12 mouse cellular contexts compared by ENCODE assay signal in the genomic region with DNA sequence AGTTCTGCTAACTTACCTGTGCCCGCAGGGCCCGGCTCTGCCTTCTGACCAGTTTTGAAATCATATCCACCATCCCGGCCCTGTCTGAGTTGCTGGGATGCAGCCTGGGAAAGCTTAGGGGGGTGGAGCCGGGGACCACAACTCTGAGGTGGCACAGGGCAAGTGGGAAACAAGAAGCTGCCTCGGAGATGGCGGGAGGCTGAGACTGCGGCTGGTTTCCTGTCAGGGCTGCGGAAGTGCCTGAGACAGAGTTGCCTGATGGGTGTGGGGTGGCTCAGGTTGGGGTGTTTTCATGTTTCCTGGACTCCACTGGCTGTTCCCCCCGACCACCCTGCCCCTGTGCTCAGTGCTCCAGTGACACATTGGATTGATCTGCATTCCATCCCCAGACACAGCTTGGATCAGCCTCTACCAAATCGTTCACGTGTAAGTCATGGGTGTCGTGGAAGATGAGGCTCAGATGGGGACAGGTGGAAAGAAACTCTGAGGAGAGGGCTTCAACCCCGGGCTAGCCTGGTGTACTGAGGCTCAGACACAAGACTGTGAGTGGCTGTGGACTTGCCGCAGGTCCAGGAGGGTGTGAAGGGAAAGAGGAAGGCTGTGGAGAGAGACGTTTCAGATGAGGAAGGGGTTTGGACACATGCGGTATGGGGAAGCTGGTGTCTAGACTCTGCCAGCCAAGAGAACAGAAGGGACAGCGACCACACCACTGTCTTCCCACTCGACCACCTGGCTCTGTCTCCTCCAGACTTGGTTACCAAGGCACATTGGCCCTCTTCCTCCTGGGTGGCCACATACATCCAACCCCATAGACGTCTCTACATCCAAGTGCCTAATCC. TPM values are rescaled to one million over a fixed set of nuclear protein-coding genes. Genes with fewer than 3 reads are reported as not detected.
DNase-seq lines count a peak whose midpoint lies in the region; ATAC-seq and TF ChIP-seq lines count a peak whose summit lies in the region.
"Had no signal": no experiment of that assay in that cellular context is flagged by ENCODE, and none has a peak within 500 bp of the region (broad histone marks: within the 10 kb centered on the region; RNA-seq: fewer than 3 reads in every experiment).

No protein-coding gene starts in this region.

- 0 out of 2 replicates have a peak, but pooled peaks cover under 1% of the 10 kb centered on the region for H3K36me3 ChIP-seq in heart, embryonic 16.5 days (ENCODE audit: control insufficient read depth, insufficient read depth)
- no peaks in the 10 kb centered on the region for H3K36me3 ChIP-seq in E14TG2a.4 (ENCODE audit: insufficient read depth, low read length)
- no peaks in the 10 kb centered on the region for H3K36me3 ChIP-seq in liver, embryonic 14.5 days (replicated peaks; ENCODE audit: control insufficient read depth, insufficient read depth, low read depth)
- H3K36me3 ChIP-seq in stomach, embryonic 15.5 days, result no peaks in the 10 kb centered on the region
- H3K36me3 ChIP-seq in hindbrain, embryonic 13.5 days, result no peaks in the 10 kb centered on the region

- peak overlapping the region; percentile 20 for H3K4me2 ChIP-seq in heart, embryonic 16.5 days (ENCODE audit: low read depth, low read length)
- H3K4me2 ChIP-seq in liver, embryonic 14.5 days (ENCODE audit: low read depth), result no peak overlapping the region
- H3K4me2 ChIP-seq in stomach, embryonic 15.5 days, result no peak overlapping the region
- H3K4me2 ChIP-seq in hindbrain, embryonic 13.5 days, result no peak overlapping the region
- H3K4me2 ChIP-seq: lung, embryonic 14.5 days had no signal

- 67% methylated on average over 19 of the region's 19 CpGs for WGBS in heart, embryonic 16.5 days
- WGBS in liver, embryonic 14.5 days (ENCODE audit: insufficient replicate concordance), result 24% methylated on average over 19 of the region's 19 CpGs
- 60% methylated on average over 19 of the region's 19 CpGs for WGBS in stomach, embryonic 15.5 days
- 81% methylated on average over 19 of the region's 19 CpGs for WGBS in hindbrain, embryonic 13.5 days

- peak overlapping the region; percentile 28 for H3K9ac ChIP-seq in heart, embryonic 16.5 days (ENCODE audit: low read length)
- H3K9ac ChIP-seq in liver, embryonic 14.5 days (replicated peaks), result no peak overlapping the region
- H3K9ac ChIP-seq in stomach, embryonic 15.5 days, result no peak overlapping the region
- H3K9ac ChIP-seq in hindbrain, embryonic 13.5 days, result no peak overlapping the region
- H3K9ac ChIP-seq: lung, embryonic 14.5 days had no signal

- H3K4me1 ChIP-seq in heart, embryonic 16.5 days (ENCODE audit: control insufficient read depth, insufficient read depth, low read length), result peaks cover 15% of the 10 kb centered on the region
- H3K4me1 ChIP-seq in E14TG2a.4 (replicated peaks; ENCODE audit: low read depth, low read length), result peaks cover 44% of the 10 kb centered on the region
- peaks cover 0 to 8% of the 10 kb centered on the region in 2 experiments; a peak in 3 of 4 replicates for H3K4me1 ChIP-seq in liver, embryonic 14.5 days (replicated peaks; ENCODE audit: control insufficient read depth in 2 of 2, insufficient read depth in 2 of 2, low read length in 1 of 2)
- H3K4me1 ChIP-seq in stomach, embryonic 15.5 days, result peaks cover 29% of the 10 kb centered on the region
- peaks cover 8% of the 10 kb centered on the region; the same call in 1 of the 2 replicates for H3K4me1 ChIP-seq in hindbrain, embryonic 13.5 days (replicated peaks)

- H3K9me3 ChIP-seq in heart, embryonic 16.5 days (replicated peaks; ENCODE audit: control insufficient read depth, low read length), result no peaks in the 10 kb centered on the region
- peaks cover 45% of the 10 kb centered on the region for H3K9me3 ChIP-seq in E14TG2a.4 (ENCODE audit: low read length)
- H3K9me3 ChIP-seq in liver, embryonic 14.5 days (ENCODE audit: control insufficient read depth, low read length), result no peaks in the 10 kb centered on the region; the same call in 1 of the 2 replicates
- H3K9me3 ChIP-seq in stomach, embryonic 15.5 days, result no peaks in the 10 kb centered on the region
- no peaks in the 10 kb centered on the region for H3K9me3 ChIP-seq in hindbrain, embryonic 13.5 days

- ATAC-seq in heart, embryonic 16.5 days (replicated peaks; ENCODE audit: extremely low read depth, insufficient read depth, low FRiP score), result no peak
- ATAC-seq in liver, embryonic 14.5 days (ENCODE audit: insufficient read depth), result peak; percentile 27; the same call in 1 of the 2 replicates
- ATAC-seq in stomach, embryonic 15.5 days (ENCODE audit: insufficient read depth, low FRiP score, low read depth), result no peak
- ATAC-seq in frontal cortex, adult (ENCODE audit: low TSS enrichment), result no peak
- no peak for ATAC-seq in hindbrain, embryonic 13.5 days (ENCODE audit: low FRiP score)

- H3K27me3 ChIP-seq in heart, embryonic 16.5 days (ENCODE audit: control insufficient read depth, insufficient read depth, low read length), result no peaks in the 10 kb centered on the region
- peaks cover 30% of the 10 kb centered on the region for H3K27me3 ChIP-seq in E14TG2a.4 (ENCODE audit: insufficient read depth, low read length)
- no peaks in the 10 kb centered on the region for H3K27me3 ChIP-seq in liver, embryonic 14.5 days (ENCODE audit: control insufficient read depth, insufficient read depth, low read length)
- H3K27me3 ChIP-seq in stomach, embryonic 15.5 days (replicated peaks), result no peaks in the 10 kb centered on the region
- peaks cover 8% of the 10 kb centered on the region; the same call in 1 of the 2 replicates for H3K27me3 ChIP-seq in hindbrain, embryonic 13.5 days

- no peak for TF ChIP-seq EP300 in liver, embryonic 14.5 days (IDR thresholded peaks at IDR 0.05; ENCODE audit: low read depth)

- peak overlapping the region; percentile 36 for H3K4me3 ChIP-seq in heart, embryonic 16.5 days (ENCODE audit: low read length)
- H3K4me3 ChIP-seq in E14TG2a.4 (replicated peaks; ENCODE audit: low read length), result peak overlapping the region; percentile 54
- no peak overlapping the region for H3K4me3 ChIP-seq in liver, embryonic 14.5 days (ENCODE audit: insufficient read depth in 1 of 2, low read depth in 2 of 2, low read length in 2 of 2)
- no peak overlapping the region for H3K4me3 ChIP-seq in stomach, embryonic 15.5 days (replicated peaks)
- H3K4me3 ChIP-seq in hindbrain, embryonic 13.5 days, result no peak overlapping the region

- no peak for DNase-seq in heart, adult 8-10 months (ENCODE audit: low spot score)
- no peak for DNase-seq in liver, embryonic 14.5 days (ENCODE audit: low read depth in 3 of 3, low spot score in 3 of 3)
- DNase-seq in right cerebral cortex, adult 2 months (ENCODE audit: low spot score in 2 of 2), result no peak
- DNase-seq: adrenal gland, postnatal 25 days; gastrocnemius, postnatal 10 days; kidney, adult 9 months; lung, embryonic 14.5 days had no signal

- no peak for TF ChIP-seq CTCF in E14TG2a.4 (conservative IDR thresholded peaks at IDR 0.05; ENCODE audit: low read length)
- TF ChIP-seq CTCF in liver, embryonic 14.5 days (IDR thresholded peaks at IDR 0.05; ENCODE audit: low read depth), result no peak

- H3K27ac ChIP-seq in heart, embryonic 16.5 days (ENCODE audit: low read length), result no peak overlapping the region
- no peak overlapping the region for H3K27ac ChIP-seq in liver, embryonic 14.5 days
- H3K27ac ChIP-seq in stomach, embryonic 15.5 days, result peak overlapping the region; percentile 90; the same call in 1 of the 2 replicates
- no peak overlapping the region for H3K27ac ChIP-seq in hindbrain, embryonic 13.5 days

RNA-seq across cellular contexts. Expression of gene Arhgap27, which starts 18.8 kb away (rescaled TPM):
- polyA plus RNA-seq in heart, embryonic 16.5 days (2015; fragmentation: Nextera tagmentation; extraction: Ambion mirVana), result 7.5 and 8.5 TPM in 2 replicates
- 10 to 100 TPM; 11.9 to 20.4 (median 13.3) TPM for total RNA-seq in heart, adult 8-10 months (2022)
- polyA plus RNA-seq in liver, embryonic 14.5 days (2012; rRNA removed), result 2.6 TPM in 2 replicates
- 1.4 and 1.5 TPM in 2 replicates for polyA plus RNA-seq in liver, embryonic 14.5 days (2014; fragmentation: Nextera tagmentation; extraction: Ambion mirVana)
- 21.2 and 21.5 TPM in 2 replicates for polyA plus RNA-seq in stomach, embryonic 15.5 days (2015; fragmentation: Nextera tagmentation; extraction: Ambion mirVana)
- polyA plus RNA-seq in hindbrain, embryonic 13.5 days (2015; fragmentation: Nextera tagmentation; extraction: Ambion mirVana), result 3.2 and 3.4 TPM in 2 replicates

Comparison
In these comparisons a context has a peak if more than half of its experiments do, and no peak if none do; other contexts are left out.
1. H3K4me3 ChIP-seq: peak in heart, embryonic 16.5 days (single experiment) and E14TG2a.4 (single experiment); none in liver, embryonic 14.5 days (0 of 2), stomach, embryonic 15.5 days (single experiment) and hindbrain, embryonic 13.5 days (single experiment).